ENCODE assay signal across 15 mouse cellular contexts in the genomic region with DNA sequence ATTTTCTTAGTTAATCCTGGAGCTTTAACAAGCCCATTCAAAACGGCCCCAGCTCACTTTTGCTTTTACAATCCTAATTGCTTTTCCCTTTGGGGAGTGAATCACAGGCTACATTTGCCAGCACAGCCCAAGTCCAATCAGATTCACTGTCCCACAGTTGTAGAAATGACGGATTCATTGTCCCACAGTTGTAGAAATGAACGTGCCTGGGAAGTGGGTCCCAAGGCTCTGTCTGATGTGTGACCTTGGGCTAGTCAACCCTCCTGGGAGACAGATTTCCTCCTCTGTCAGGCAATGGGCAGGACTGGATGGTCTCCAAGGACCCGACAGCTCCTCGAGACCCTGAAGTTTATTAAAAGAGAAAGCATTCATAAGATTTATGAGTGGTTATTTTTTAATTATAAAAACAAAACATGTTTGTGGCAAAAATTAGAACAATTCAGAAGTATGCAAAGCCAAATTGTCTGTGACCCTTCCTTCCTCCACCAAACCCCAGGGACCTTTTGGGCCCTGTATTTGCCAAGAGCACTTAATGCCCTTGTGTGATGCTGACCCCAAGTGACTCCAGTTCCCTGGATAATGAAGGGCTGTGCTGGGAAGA.
DNase-seq lines count a peak whose midpoint lies in the region; ATAC-seq lines count a peak whose summit lies in the region.
"Had no signal": no experiment of that assay in that cellular context is flagged by ENCODE, and none has a peak within 500 bp of the region (broad histone marks: within the 10 kb centered on the region; RNA-seq: fewer than 3 reads in every experiment).

No protein-coding gene starts in this region.

- H3K4me2 ChIP-seq in kidney, embryonic 16.5 days (replicated peaks; ENCODE audit: low read depth, low read length) = no peak overlapping the region
- H3K4me2 ChIP-seq in forebrain, embryonic 15.5 days (replicated peaks) = no peak overlapping the region
- H3K4me2 ChIP-seq in forebrain, embryonic 14.5 days (ENCODE audit: low read length) = no peak overlapping the region
- H3K4me2 ChIP-seq: hindbrain, embryonic 14.5 days; lung, embryonic 14.5 days; midbrain, embryonic 13.5 days; neural tube, embryonic 12.5 days; stomach, embryonic 15.5 days had no signal

- intact Hi-C loops in heart, postnatal 10 days (cut with DNase I) = loop anchor here (5.0 kb wide), 2 partner anchors 40 to 90 kb away; no protein-coding TSS in a partner anchor

- WGBS in kidney, embryonic 16.5 days = 40% methylated on average over 5 of the region's 5 CpGs
- 60% methylated on average over 5 of the region's 5 CpGs for WGBS in forebrain, embryonic 15.5 days
- 58% methylated on average over 5 of the region's 5 CpGs for WGBS in forebrain, embryonic 14.5 days

- H3K4me3 ChIP-seq in kidney, embryonic 16.5 days (ENCODE audit: low read length) = no peak overlapping the region
- no peak overlapping the region for H3K4me3 ChIP-seq in forebrain, embryonic 15.5 days
- no peak overlapping the region for H3K4me3 ChIP-seq in forebrain, embryonic 14.5 days (ENCODE audit: low read depth, low read length)
- H3K4me3 ChIP-seq: midbrain, embryonic 13.5 days; neural tube, embryonic 12.5 days; stomach, embryonic 15.5 days had no signal

- no peak for ATAC-seq in kidney, embryonic 16.5 days (ENCODE audit: low FRiP score, low TSS enrichment)
- no peak for ATAC-seq in forebrain, embryonic 15.5 days (replicated peaks)
- ATAC-seq in forebrain, embryonic 14.5 days = no peak
- ATAC-seq: midbrain, embryonic 13.5 days had no signal

- H3K36me3 ChIP-seq in kidney, embryonic 16.5 days (ENCODE audit: insufficient read depth, low read length) = no peaks in the 10 kb centered on the region
- no peaks in the 10 kb centered on the region for H3K36me3 ChIP-seq in forebrain, embryonic 15.5 days
- no peaks in the 10 kb centered on the region for H3K36me3 ChIP-seq in forebrain, embryonic 14.5 days (ENCODE audit: control insufficient read depth, insufficient read depth, low read length)
- H3K36me3 ChIP-seq: midbrain, embryonic 13.5 days; neural tube, embryonic 12.5 days; stomach, embryonic 15.5 days had no signal

- H3K27me3 ChIP-seq in kidney, embryonic 16.5 days (ENCODE audit: insufficient read depth, low read length) = no peaks in the 10 kb centered on the region; the same call in 1 of the 2 replicates
- no peaks in the 10 kb centered on the region for H3K27me3 ChIP-seq in forebrain, embryonic 15.5 days
- no peaks in the 10 kb centered on the region for H3K27me3 ChIP-seq in forebrain, embryonic 14.5 days (replicated peaks; ENCODE audit: control insufficient read depth, insufficient read depth, low read length)
- H3K27me3 ChIP-seq: CH12.LX; midbrain, embryonic 13.5 days; neural tube, embryonic 12.5 days; stomach, embryonic 15.5 days had no signal

- H3K9me3 ChIP-seq in kidney, embryonic 16.5 days (ENCODE audit: low read length) = no peaks in the 10 kb centered on the region
- H3K9me3 ChIP-seq in forebrain, embryonic 15.5 days = no peaks in the 10 kb centered on the region
- H3K9me3 ChIP-seq in forebrain, embryonic 14.5 days (replicated peaks; ENCODE audit: control insufficient read depth, low read length) = no peaks in the 10 kb centered on the region
- H3K9me3 ChIP-seq: midbrain, embryonic 13.5 days; neural tube, embryonic 12.5 days; stomach, embryonic 15.5 days had no signal

- DNase-seq in kidney, adult 18-20 months = peak; percentile 53
- DNase-seq in adrenal gland, postnatal 10 days = peak; percentile 58
- DNase-seq in heart, postnatal 10 days = peak; percentile 54 to 56
- peak; percentile 67 to 82 for DNase-seq in kidney, postnatal 36 days
- no peak for DNase-seq in liver
- DNase-seq in forebrain, embryonic 14.5 days (ENCODE audit: low spot score) = no peak
- DNase-seq: cerebellum, adult 9-11 months had no signal

- H3K27ac ChIP-seq in kidney, embryonic 16.5 days (ENCODE audit: low read length) = no peak overlapping the region
- H3K27ac ChIP-seq in forebrain, embryonic 15.5 days (replicated peaks) = no peak overlapping the region
- H3K27ac ChIP-seq in forebrain, embryonic 14.5 days (ENCODE audit: low read depth, low read length) = no peak overlapping the region
- H3K27ac ChIP-seq: hindbrain, embryonic 14.5 days; midbrain, embryonic 13.5 days; neural tube, embryonic 12.5 days; stomach, embryonic 15.5 days had no signal

- H3K4me1 ChIP-seq in kidney, embryonic 16.5 days (ENCODE audit: insufficient read depth, low read length) = 0 out of 2 replicates have a peak, but pooled peaks cover 5% of the 10 kb centered on the region
- peaks cover 10% of the 10 kb centered on the region for H3K4me1 ChIP-seq in forebrain, embryonic 15.5 days
- H3K4me1 ChIP-seq in forebrain, embryonic 14.5 days (ENCODE audit: control insufficient read depth, insufficient read depth, low read length) = no peaks in the 10 kb centered on the region; the same call in 1 of the 2 replicates
- H3K4me1 ChIP-seq: neural tube, embryonic 12.5 days; stomach, embryonic 15.5 days had no signal

- H3K9ac ChIP-seq in kidney, embryonic 16.5 days (replicated peaks; ENCODE audit: low read length) = no peak overlapping the region
- no peak overlapping the region for H3K9ac ChIP-seq in forebrain, embryonic 15.5 days (replicated peaks)
- no peak overlapping the region for H3K9ac ChIP-seq in forebrain, embryonic 14.5 days (ENCODE audit: low read length)
- H3K9ac ChIP-seq: hindbrain, embryonic 14.5 days; lung, embryonic 14.5 days; midbrain, embryonic 13.5 days; neural tube, embryonic 12.5 days; stomach, embryonic 15.5 days had no signal

Comparison
In these comparisons a context has a peak if more than half of its experiments do, and no peak if none do; other contexts are left out.
1. DNase-seq: peak in kidney, adult 18-20 months (single experiment), adrenal gland, postnatal 10 days (single experiment), heart, postnatal 10 days (2 of 2) and kidney, postnatal 36 days (2 of 2); none in liver (single experiment) and forebrain, embryonic 14.5 days (single experiment).